Mouse (Mus musculus) heart, adult 2 months (tissue): ENCODE measurements at regions not wholly inside any gene's neighbourhood (a gene's known extent, or its start where the extent isn't known, plus 50 kb on each side); places are given as distances from the start of the nearest gene placed in this dataset.
"Not testable (repeated sequence)": the region's sequence is repeated elsewhere in the genome, so short reads cannot be mapped to it uniquely, and the experiment has no call there.

ENCODE experiments used
- DNase-seq, 2 experiments: peaks; one replicate each; pipeline ENCODE4 v3.0.0; 2021
- H3K27ac ChIP-seq: fragments of 200-600 bp; 2 replicates; pipeline ENCODE4 v1.8.1; 2022
- H3K27me3 ChIP-seq: fragments of 200-500 bp; 2 replicates; pipeline ENCODE4 v1.6.1; 2012; ENCODE audit warnings: mild to moderate bottlenecking, low read length, inconsistent platforms, mixed read lengths; ENCODE audit not compliant: control insufficient read depth, insufficient read depth
- H3K36me3 ChIP-seq: fragments of 200-500 bp; 2 replicates; pipeline ENCODE4 v1.6.1; 2012; ENCODE audit warnings: low read length, inconsistent platforms; ENCODE audit not compliant: control insufficient read depth, insufficient read depth
- H3K4me1 ChIP-seq: fragments of 200-500 bp; 2 replicates; pipeline ENCODE4 v1.6.1; 2011; ENCODE audit warnings: low read length; ENCODE audit not compliant: control insufficient read depth, insufficient read depth
- H3K4me3 ChIP-seq: fragments of 200-600 bp; 2 replicates; pipeline ENCODE4 v1.8.1; 2022
- H3K79me2 ChIP-seq: fragments of 200-500 bp; replicated peaks from 2 replicates; pipeline ENCODE4 v1.6.1; 2012; ENCODE audit warnings: mild to moderate bottlenecking, inconsistent platforms, low read length, moderate library complexity, mixed read lengths; ENCODE audit not compliant: control insufficient read depth, insufficient read depth
- H3K9ac ChIP-seq: fragments of 200-500 bp; 2 replicates; pipeline ENCODE4 v1.6.1; 2012; ENCODE audit warnings: low read depth, mild to moderate bottlenecking, control low read depth, inconsistent platforms, low read length, mixed read lengths
- CTCF ChIP-seq: fragments of 200-600 bp; IDR thresholded peaks from 2 replicates; pipeline ENCODE4 v1.8.1; 2022; ENCODE audit warnings: antibody characterized with exemption, mild to moderate bottlenecking, moderate library complexity
- EP300 ChIP-seq: fragments of 200-500 bp; IDR thresholded peaks from 2 replicates; pipeline ENCODE4 v1.6.1; 2011; ENCODE audit warnings: low read depth, low read length, control low read depth; ENCODE audit not compliant: insufficient read depth
- POLR2A ChIP-seq: fragments of 200-500 bp; IDR thresholded peaks from 2 replicates; pipeline ENCODE4 v1.6.1; 2011; ENCODE audit warnings: mild to moderate bottlenecking, low read depth, low read length, control low read depth; ENCODE audit not compliant: insufficient read depth
- WGBS: fragments of 180-500 bp; shearing (Covaris S2); methylation state at CpG from one replicate; pipeline ENCODE4 v1.1.7; 2018; 5-methylcytosine and 5-hydroxymethylcytosine counted together
- intact Hi-C: fragments of 180-260 bp; cut with DNase I; formaldehyde crosslinking; loops from one replicate; pipeline ENCODE4 v1.15.1; 2025

- no peak for TF ChIP-seq CTCF
- no peak for TF ChIP-seq EP300
- no peak for TF ChIP-seq POLR2A
- WGBS = 68% methylated on average over 4 of the region's 4 CpGs
- H3K27ac ChIP-seq = no peak overlapping the region
Observed at GRCm38 (mm10) chr2:147979660-147980364, 67.0 kb downstream of the Foxa2 start.

GRCm38 (mm10) chr2:147979001-147979400 is 67.8 kb downstream of the Foxa2 start:
- Histone ChIP-seq H3K9ac (no peak overlapping the region), H3K4me3 (no peak overlapping the region), H3K4me1 (no peaks in the 10 kb centered on the region), H3K27me3 (no peaks in the 10 kb centered on the region), H3K36me3 (no peaks in the 10 kb centered on the region), H3K27ac (no peak overlapping the region), H3K79me2 (no peaks in the 10 kb centered on the region)
- no peak for DNase-seq
- intact Hi-C loops = no loop called here
- no peak for TF ChIP-seq CTCF
- TF ChIP-seq POLR2A = no peak
- no peak for TF ChIP-seq EP300
- 82% methylated on average over 1 of the region's 1 CpGs for WGBS

More at GRCm38 (mm10) chr2:147979660-147980364, 67.0 kb downstream of the Foxa2 start:
- H3K4me1 ChIP-seq = no peaks in the 10 kb centered on the region
- no peak for DNase-seq
- H3K36me3 ChIP-seq = no peaks in the 10 kb centered on the region
- H3K79me2 ChIP-seq = no peaks in the 10 kb centered on the region
- intact Hi-C loops = no loop called here
- no peak overlapping the region for H3K9ac ChIP-seq
- H3K4me3 ChIP-seq = no peak overlapping the region
- no peaks in the 10 kb centered on the region for H3K27me3 ChIP-seq

- no peak for TF ChIP-seq POLR2A
- no peak for TF ChIP-seq CTCF
- TF ChIP-seq EP300 = no peak
- Histone ChIP-seq H3K27me3 (no peaks in the 10 kb centered on the region), H3K27ac (no peak overlapping the region), H3K4me1 (no peaks in the 10 kb centered on the region), H3K9ac (no peak overlapping the region), H3K36me3 (no peaks in the 10 kb centered on the region), H3K4me3 (no peak overlapping the region), H3K79me2 (no peaks in the 10 kb centered on the region)
- intact Hi-C loops = no loop called here
- WGBS = 39% methylated on average over 2 of the region's 2 CpGs
- no peak for DNase-seq
Observed at GRCm38 (mm10) chr2:147974776-147975175, 72.0 kb downstream of the Foxa2 start.

GRCm38 (mm10) chr2:147968671-147969070 is 78.1 kb downstream of the Foxa2 start:
- Histone ChIP-seq H3K4me1 (no peaks in the 10 kb centered on the region), H3K27ac (no peak overlapping the region), H3K36me3 (no peaks in the 10 kb centered on the region), H3K9ac (no peak overlapping the region), H3K27me3 (no peaks in the 10 kb centered on the region), H3K79me2 (no peaks in the 10 kb centered on the region), H3K4me3 (no peak overlapping the region)
- TF ChIP-seq POLR2A = no peak
- no peak for TF ChIP-seq CTCF
- TF ChIP-seq EP300 = no peak
- intact Hi-C loops = no loop called here
- DNase-seq = no peak
- WGBS = 54% methylated on average over 10 of the region's 10 CpGs

- H3K4me3 ChIP-seq = no peak overlapping the region
- H3K79me2 ChIP-seq = no peaks in the 10 kb centered on the region
- H3K4me1 ChIP-seq = no peaks in the 10 kb centered on the region
- intact Hi-C loops = no loop called here
- no peak overlapping the region for H3K9ac ChIP-seq
- H3K27ac ChIP-seq = no peak overlapping the region
- no peak for TF ChIP-seq POLR2A
- no peak for TF ChIP-seq EP300
- H3K27me3 ChIP-seq = no peaks in the 10 kb centered on the region
- no peaks in the 10 kb centered on the region for H3K36me3 ChIP-seq
- no peak for DNase-seq
- 59% methylated on average over 9 of the region's 9 CpGs for WGBS
Observed at GRCm38 (mm10) chr2:147967829-147968529, 78.8 kb downstream of the Foxa2 start.

GRCm38 (mm10) chr2:147963284-147963683 is 83.5 kb downstream of the Foxa2 start:
- H3K9ac ChIP-seq, H3K4me1 ChIP-seq, H3K79me2 ChIP-seq, H3K36me3 ChIP-seq, H3K27ac ChIP-seq, H3K4me3 ChIP-seq, DNase-seq, H3K27me3 ChIP-seq, intact Hi-C loops: not testable (repeated sequence)
- 86% methylated on average over 1 of the region's 1 CpGs for WGBS
